Mouse (Mus musculus) cortical plate, adult 2 months (tissue): ENCODE results near the gene Ctxn1. TPM values are rescaled to one million over a fixed set of nuclear protein-coding genes. Genes with fewer than 3 reads are reported as not detected.

ENCODE experiments used
- H3K27ac ChIP-seq: fragments of 200-500 bp; 2 replicates; pipeline ENCODE4 v1.5.1; 2012; ENCODE audit warnings: low read length, control low read depth, inconsistent platforms; ENCODE audit not compliant: insufficient read depth
- H3K4me1 ChIP-seq: fragments of 200-500 bp; 2 replicates; pipeline ENCODE4 v1.6.1; 2011; ENCODE audit warnings: low read length; ENCODE audit not compliant: control insufficient read depth, insufficient read depth
- H3K4me3 ChIP-seq: fragments of 200-500 bp; 2 replicates; pipeline ENCODE4 v1.5.1; 2011; ENCODE audit warnings: mild to moderate bottlenecking, low read length, control low read depth; ENCODE audit not compliant: insufficient read depth
- CTCF ChIP-seq: fragments of 200-500 bp; IDR thresholded peaks from 2 replicates; pipeline ENCODE4 v1.5.1; 2011; ENCODE audit warnings: mild to moderate bottlenecking, control low read depth, low read length; ENCODE audit not compliant: insufficient read depth; ENCODE audit errors: extremely low read depth
- POLR2A ChIP-seq: fragments of 200-500 bp; IDR thresholded peaks from 2 replicates; pipeline ENCODE4 v1.6.1; 2011; ENCODE audit warnings: mild to moderate bottlenecking, low read length, control low read depth; ENCODE audit not compliant: insufficient read depth; ENCODE audit errors: extremely low read depth
- polyA plus RNA-seq: library from polyadenylated mRNA; depleted of rRNA; stranded (reverse); fragments of >200 nt; gene quantifications from 2 replicates; pipeline ENCODE4 v1.2.3, GENCODE M21; 2012; rRNA removed

The Ctxn1 gene
- 1,021 and 1,048 TPM in 2 replicates for polyA plus RNA-seq

DNA sequence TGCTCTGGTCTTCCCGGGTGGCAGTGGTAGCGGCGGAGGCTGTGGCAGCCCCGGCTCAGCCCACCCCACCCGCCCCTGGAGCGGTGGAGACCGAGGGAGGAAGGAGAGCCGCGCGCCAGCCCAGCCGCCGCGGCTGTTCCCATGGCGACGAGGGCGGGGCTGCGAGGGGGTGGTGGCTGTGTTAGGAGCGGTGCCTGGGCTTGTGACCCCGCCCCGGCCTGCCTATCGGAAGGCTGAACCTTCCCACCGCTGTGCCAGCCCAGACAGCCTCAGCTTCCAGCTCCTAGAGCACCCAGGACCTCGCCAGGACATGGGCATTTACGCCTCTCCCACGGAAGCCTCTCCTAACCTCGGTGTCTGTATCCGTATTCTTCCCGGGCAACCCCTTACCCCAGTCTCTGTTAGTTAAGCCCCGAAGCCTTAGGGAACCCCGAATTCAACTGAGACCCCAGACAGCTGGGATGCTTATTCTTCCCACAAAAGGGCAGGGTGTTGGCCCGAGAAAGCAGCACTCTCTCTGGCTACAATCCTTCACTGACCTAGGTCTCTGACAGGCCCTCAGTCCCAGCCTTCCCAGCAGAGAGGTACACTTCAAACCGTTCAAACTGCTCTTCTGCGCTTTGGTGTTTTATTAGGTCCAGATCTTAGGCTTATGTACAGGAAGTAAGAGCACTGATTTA is at the start of gene Ctxn1:
Ctxn1 (minus strand) TSS at position 150 of the 680 bp plus-strand sequence.
- TF ChIP-seq CTCF: no peak
- TF ChIP-seq POLR2A: peak; percentile 58; the same call in 1 of the 2 replicates
- Histone ChIP-seq H3K27ac (peak within 1 kb of the TSS; percentile 93), H3K4me3 (peak within 1 kb of the TSS; percentile 89), H3K4me1 (peaks cover 10% of the 10 kb centered on the region)

DNA sequence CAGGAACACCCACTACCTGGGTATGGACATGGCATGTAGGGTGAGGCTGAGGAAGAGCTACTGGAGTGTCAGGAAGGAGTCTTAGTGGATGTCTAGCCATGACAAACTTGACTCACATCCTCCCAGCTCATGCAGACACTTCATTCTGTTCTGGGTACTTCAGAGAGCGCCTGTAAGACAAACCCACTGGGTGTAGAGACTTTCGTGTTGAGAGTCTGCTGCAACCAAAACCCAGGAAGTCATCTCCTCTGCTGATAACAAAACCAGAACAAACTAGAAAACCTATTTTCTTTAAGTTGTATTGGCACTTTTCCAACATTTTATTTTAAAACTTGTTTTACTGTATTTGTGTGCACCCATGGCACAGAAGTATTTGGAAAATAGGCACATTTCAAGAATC is 46.8 kb upstream of the Ctxn1 start:
- Histone ChIP-seq H3K4me3 (no peak overlapping the region), H3K27ac (no peak overlapping the region), H3K4me1 (no peaks in the 10 kb centered on the region)
- TF ChIP-seq CTCF (no peak), POLR2A (no peak)

DNA sequence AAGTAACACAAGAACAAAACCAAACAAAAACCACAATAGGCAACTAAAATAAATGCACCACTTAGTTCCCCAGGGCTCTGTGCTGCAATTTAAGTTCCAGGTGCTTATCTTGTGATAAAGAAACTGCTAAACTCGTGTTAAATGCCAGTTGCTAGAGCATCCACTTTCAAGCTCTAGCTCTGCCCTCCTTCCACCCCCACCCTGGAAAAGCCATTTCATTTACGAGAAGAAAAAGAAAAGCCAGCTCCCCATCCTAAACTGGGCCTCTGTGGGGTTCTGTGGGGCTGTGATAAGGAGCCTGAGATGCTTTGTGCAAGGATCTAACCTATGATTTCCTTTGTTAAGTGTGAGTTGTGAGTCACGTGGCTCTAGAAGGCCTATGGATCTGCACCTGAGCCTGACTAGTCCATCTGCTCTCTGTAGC is 45.1 kb upstream of the Ctxn1 start:
- Histone ChIP-seq H3K27ac (no peak overlapping the region), H3K4me3 (no peak overlapping the region), H3K4me1 (no peaks in the 10 kb centered on the region)
- TF ChIP-seq POLR2A (no peak), CTCF (no peak)

DNA sequence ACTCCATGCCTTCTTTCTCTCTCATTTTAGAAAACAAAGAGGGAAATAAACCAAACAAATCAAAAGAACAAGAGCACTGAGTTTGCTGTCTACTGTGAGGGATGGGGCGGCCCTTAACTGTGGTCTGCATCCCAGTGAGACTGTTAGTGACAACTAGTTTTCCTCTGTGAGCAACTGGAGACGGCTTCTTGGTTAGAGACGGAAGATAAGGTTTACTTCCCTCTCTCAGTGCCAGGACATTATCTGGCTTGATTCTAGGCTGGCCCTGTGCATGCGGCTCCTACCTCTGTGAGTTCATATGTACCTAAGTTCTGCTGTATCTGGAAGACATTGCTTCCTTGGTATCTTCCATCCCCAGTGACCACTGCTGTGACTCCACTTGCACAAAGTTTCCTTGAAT is 38.7 kb upstream of the Ctxn1 start:
- Histone ChIP-seq H3K27ac (no peak overlapping the region), H3K4me1 (no peaks in the 10 kb centered on the region), H3K4me3 (no peak overlapping the region)
- TF ChIP-seq POLR2A (no peak), CTCF (no peak)

- no peak for TF ChIP-seq CTCF
- TF ChIP-seq POLR2A: no peak
- Histone ChIP-seq H3K27ac (no peak overlapping the region), H3K4me1 (no peaks in the 10 kb centered on the region), H3K4me3 (no peak overlapping the region)
Measured at GRCm38 (mm10) chr8:4292738-4293137, 33.7 kb upstream of the Ctxn1 start.

GRCm38 (mm10) chr8:4276111-4276465 is 17.0 kb upstream of the Ctxn1 start:
- TF ChIP-seq CTCF: no peak
- TF ChIP-seq POLR2A: 0 out of 2 replicates have a peak, but pooled peaks have one; percentile 5
- H3K4me1 ChIP-seq: peaks cover 2% of the 10 kb centered on the region; the same call in 1 of the 2 replicates
- H3K4me3 ChIP-seq: peak overlapping the region; percentile 43
- 0 out of 2 replicates have a peak overlapping the region, but pooled peaks have one; percentile 16 for H3K27ac ChIP-seq

DNA sequence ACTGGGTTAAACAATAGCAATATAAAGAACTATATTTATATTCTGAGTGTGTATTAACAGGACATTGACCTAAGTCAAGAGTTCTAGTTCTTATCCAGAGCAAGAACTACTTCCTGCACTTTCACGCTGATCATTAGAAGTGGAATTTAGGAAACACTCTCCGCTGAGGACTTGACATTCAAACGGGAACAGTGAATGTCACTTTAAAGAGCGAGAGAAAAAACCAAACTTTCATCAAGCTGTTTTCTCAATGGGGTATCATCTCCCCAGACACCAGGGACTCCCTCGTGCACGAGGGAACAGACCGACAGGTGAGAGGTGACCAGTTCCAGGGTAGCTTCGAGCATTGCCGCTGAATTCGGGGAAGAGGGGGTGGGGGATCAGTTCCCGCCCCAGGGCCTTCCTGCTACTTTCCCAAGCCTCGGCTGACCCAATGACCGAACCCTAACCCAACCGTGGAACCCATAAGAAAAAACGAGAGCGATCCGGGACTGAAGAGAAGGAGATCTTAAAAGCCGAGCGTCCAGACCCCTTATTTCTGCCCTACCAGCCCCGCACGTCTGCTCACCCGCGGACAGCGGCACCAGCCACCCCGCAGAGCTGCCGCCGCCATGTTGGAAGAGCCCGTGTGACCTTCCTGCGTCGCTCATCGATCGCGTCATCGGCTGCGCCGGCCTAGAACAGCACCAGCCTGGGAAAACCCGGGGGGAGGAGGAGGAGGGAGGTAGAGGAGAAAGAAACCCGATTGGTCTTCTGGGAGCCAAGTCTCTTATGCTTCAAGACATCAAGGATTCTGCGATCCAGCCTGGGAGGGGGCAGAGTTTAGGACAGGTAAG is 16.4 kb upstream of the Ctxn1 start, which contains the start of gene Timm44:
Timm44 (minus strand) TSS at position 639 of the 836 bp plus-strand sequence.
- H3K4me1 ChIP-seq: peaks cover 2% of the 10 kb centered on the region; the same call in 1 of the 2 replicates
- TF ChIP-seq CTCF: no peak
- peak; percentile 78 for TF ChIP-seq POLR2A
- H3K27ac ChIP-seq: 0 out of 2 replicates have a peak within 1 kb of the TSS, but pooled peaks have one; percentile 16
- peak within 1 kb of the TSS; percentile 43 for H3K4me3 ChIP-seq

DNA sequence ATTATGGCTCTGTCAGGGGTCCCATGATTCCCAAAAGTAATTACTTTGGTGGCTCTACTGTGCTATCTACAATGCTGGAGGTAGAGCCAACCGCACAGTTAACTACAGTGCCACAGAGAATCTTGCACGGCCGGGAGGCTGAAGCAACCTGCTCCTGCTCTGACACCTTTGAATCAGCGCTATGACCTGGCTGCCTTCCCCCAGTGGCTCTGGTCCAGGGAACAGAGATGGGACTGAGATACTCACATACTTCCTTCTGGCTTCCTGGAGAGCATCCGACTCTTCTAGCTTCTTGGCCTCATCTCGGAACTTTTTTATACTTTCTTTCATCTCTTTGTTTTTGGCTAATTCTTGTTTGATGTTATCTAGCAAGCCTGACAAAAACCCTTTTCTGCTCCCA is 10.5 kb upstream of the Ctxn1 start:
- no peak overlapping the region for H3K27ac ChIP-seq
- no peak for TF ChIP-seq CTCF
- no peak for TF ChIP-seq POLR2A

GRCm38 (mm10) chr8:4267627-4268026 is 8.6 kb upstream of the Ctxn1 start:
- Histone ChIP-seq H3K27ac (no peak overlapping the region), H3K4me3 (no peak overlapping the region), H3K4me1 (peaks cover 6% of the 10 kb centered on the region)
- TF ChIP-seq POLR2A (no peak), CTCF (no peak)

More for the DNA sequence above, 10.5 kb upstream of the Ctxn1 start:
- H3K4me3 ChIP-seq: no peak overlapping the region
- peaks cover 2% of the 10 kb centered on the region; the same call in 1 of the 2 replicates for H3K4me1 ChIP-seq
